In genomic region chr11:53759545-53760406, GRCm38 (mm10) we compare ENCODE assay signal across 10 mouse cellular contexts. TPM values are rescaled to one million over a fixed set of nuclear protein-coding genes. Genes with fewer than 3 reads are reported as not detected.
DNase-seq lines count a peak whose midpoint lies in the region; ATAC-seq and TF ChIP-seq lines count a peak whose summit lies in the region.
"Had no signal": no experiment of that assay in that cellular context is flagged by ENCODE, and none has a peak within 500 bp of the region (broad histone marks: within the 10 kb centered on the region; RNA-seq: fewer than 3 reads in every experiment).

No protein-coding gene starts in this region.

- no peaks in the 10 kb centered on the region for H3K9me3 ChIP-seq in liver, embryonic 12.5 days (replicated peaks)
- H3K9me3 ChIP-seq in midbrain, embryonic 13.5 days: no peaks in the 10 kb centered on the region

- peaks cover 18% of the 10 kb centered on the region for H3K4me1 ChIP-seq in cerebellum, adult 2 months (ENCODE audit: control insufficient read depth, insufficient read depth, low read length)
- H3K4me1 ChIP-seq in liver, embryonic 12.5 days: peaks cover 49% of the 10 kb centered on the region
- H3K4me1 ChIP-seq in embryonic fibroblast, embryonic 13.5 days (ENCODE audit: control insufficient read depth, insufficient read depth, low read length): peaks cover 21% of the 10 kb centered on the region; the same call in 1 of the 2 replicates
- H3K4me1 ChIP-seq in midbrain, embryonic 13.5 days (replicated peaks): peaks cover 29% of the 10 kb centered on the region

- H3K27ac ChIP-seq in cerebellum, adult 2 months (ENCODE audit: insufficient read depth, low read length): no peak overlapping the region
- H3K27ac ChIP-seq in liver, embryonic 12.5 days: peak overlapping the region; percentile 39; the same call in 1 of the 2 replicates
- H3K27ac ChIP-seq in embryonic fibroblast, embryonic 13.5 days (ENCODE audit: insufficient read depth, low read length): 0 out of 2 replicates have a peak overlapping the region, but pooled peaks have one; percentile 19
- H3K27ac ChIP-seq in midbrain, embryonic 13.5 days: no peak overlapping the region

- H3K36me3 ChIP-seq in liver, embryonic 12.5 days: no peaks in the 10 kb centered on the region
- H3K36me3 ChIP-seq in midbrain, embryonic 13.5 days: no peaks in the 10 kb centered on the region

- no peak overlapping the region for H3K9ac ChIP-seq in liver, embryonic 12.5 days
- H3K9ac ChIP-seq in midbrain, embryonic 13.5 days (replicated peaks): peak overlapping the region; percentile 20; the same call in 1 of the 2 replicates

- WGBS in cerebellum, adult 2 months: 43% methylated on average over 22 of the region's 22 CpGs
- WGBS in liver, embryonic 12.5 days (ENCODE audit: insufficient replicate concordance): 42% methylated on average over 22 of the region's 22 CpGs
- 4% methylated on average over 22 of the region's 22 CpGs for WGBS in midbrain, embryonic 13.5 days

- peak overlapping the region; percentile 7; the same call in 1 of the 2 replicates for H3K4me2 ChIP-seq in liver, embryonic 12.5 days
- peak overlapping the region; percentile 19 for H3K4me2 ChIP-seq in midbrain, embryonic 13.5 days (replicated peaks)

- no peak for TF ChIP-seq CTCF in cerebellum, adult 2 months (IDR thresholded peaks at IDR 0.05; ENCODE audit: borderline replicate concordance, insufficient read depth, low read depth, low read length)
- TF ChIP-seq CTCF in embryonic fibroblast, embryonic 13.5 days (IDR thresholded peaks at IDR 0.05; ENCODE audit: borderline replicate concordance, insufficient read depth, low read length): no peak

- no peaks in the 10 kb centered on the region for H3K27me3 ChIP-seq in cerebellum, adult 2 months (ENCODE audit: control insufficient read depth, insufficient read depth, low read length)
- H3K27me3 ChIP-seq in liver, embryonic 12.5 days (replicated peaks): peaks cover 23% of the 10 kb centered on the region
- H3K27me3 ChIP-seq in midbrain, embryonic 13.5 days: peaks cover 55% of the 10 kb centered on the region

- peak; percentile 38 to 57 for DNase-seq in cerebellum, postnatal 14 days
- no peak for DNase-seq in cerebellum, adult 2 months
- DNase-seq in liver: no peak
- no peak for DNase-seq in spleen, adult 18-20 months
- no peak for DNase-seq in left cerebral cortex, adult 8-10 months (ENCODE audit: low spot score in 2 of 2)
- DNase-seq: adrenal gland, postnatal 25 days had no signal

- ATAC-seq in liver, embryonic 12.5 days: no peak
- ATAC-seq in midbrain, embryonic 13.5 days: 0 out of 2 replicates have a peak, but pooled peaks have one; percentile 29

- no peak for TF ChIP-seq POLR2A in cerebellum, adult 2 months (IDR thresholded peaks at IDR 0.05; ENCODE audit: borderline replicate concordance, insufficient read depth, low read length)
- TF ChIP-seq POLR2A in embryonic fibroblast, embryonic 13.5 days (IDR thresholded peaks at IDR 0.05; ENCODE audit: low read depth, low read length): no peak

- no peak overlapping the region for H3K4me3 ChIP-seq in cerebellum, adult 2 months (replicated peaks; ENCODE audit: insufficient read depth, low read depth, low read length)
- no peak overlapping the region for H3K4me3 ChIP-seq in liver, embryonic 12.5 days
- no peak overlapping the region for H3K4me3 ChIP-seq in embryonic fibroblast, embryonic 13.5 days (ENCODE audit: insufficient read depth, low read length)
- 0 out of 2 replicates have a peak overlapping the region, but pooled peaks have one; percentile 1 for H3K4me3 ChIP-seq in midbrain, embryonic 13.5 days (replicated peaks)

RNA-seq across cellular contexts. Expression of gene Irf1, which starts 10.0 kb away (rescaled TPM):
- polyA plus RNA-seq in cerebellum, adult 2 months (2012; rRNA removed): 5.6 and 6.0 TPM in 2 replicates
- polyA plus RNA-seq in liver, embryonic 12.5 days (2016; fragmentation: Nextera tagmentation; extraction: Ambion mirVana): 7.3 and 7.5 TPM in 2 replicates
- 19.7 and 35.1 TPM in 2 replicates for polyA plus RNA-seq in embryonic fibroblast, embryonic 13.5 days (2011; ENCODE audit: insufficient read length, low read depth, missing spikeins)
- 1.5 and 2.0 TPM in 2 replicates for polyA plus RNA-seq in midbrain, embryonic 13.5 days (2015; fragmentation: Nextera tagmentation; extraction: Ambion mirVana)
- 10 to 100 TPM in 2 of 4 experiments, 1 to 10 TPM in 2; 6.8 to 10.8 (median 9.4) TPM for total RNA-seq in left cerebral cortex, adult 8-10 months (2022)

RNA-seq across cellular contexts. Expression of gene Gm17334, which starts 13.2 kb away (rescaled TPM):
- 0.32 and 0.44 TPM in 2 replicates for polyA plus RNA-seq in cerebellum, adult 2 months (2012; rRNA removed)
- polyA plus RNA-seq in liver, embryonic 12.5 days (2016; fragmentation: Nextera tagmentation; extraction: Ambion mirVana): 0.13 TPM in 1 of 2 replicates, not detected in the other
- not detected in 2 replicates for polyA plus RNA-seq in embryonic fibroblast, embryonic 13.5 days (2011; ENCODE audit: insufficient read length, low read depth, missing spikeins)
- polyA plus RNA-seq in midbrain, embryonic 13.5 days (2015; fragmentation: Nextera tagmentation; extraction: Ambion mirVana): not detected in 2 replicates
- 1 to 10 TPM in 1 of 4 experiments, under 1 TPM in 2, not detected in 1; 0.42 to 2.4 (median 0.64) TPM for total RNA-seq in left cerebral cortex, adult 8-10 months (2022)

RNA-seq across cellular contexts. Expression of gene Il5, which starts 39.2 kb away (rescaled TPM):
- 0.16 and 0.22 TPM in 2 replicates for polyA plus RNA-seq in cerebellum, adult 2 months (2012; rRNA removed)
- polyA plus RNA-seq in liver, embryonic 12.5 days (2016; fragmentation: Nextera tagmentation; extraction: Ambion mirVana): not detected in 2 replicates
- polyA plus RNA-seq in embryonic fibroblast, embryonic 13.5 days (2011; ENCODE audit: insufficient read length, low read depth, missing spikeins): not detected in 2 replicates
- polyA plus RNA-seq in midbrain, embryonic 13.5 days (2015; fragmentation: Nextera tagmentation; extraction: Ambion mirVana): not detected in 2 replicates
- total RNA-seq in left cerebral cortex, adult 8-10 months (2022): not detected
- total RNA-seq: adrenal gland, postnatal 25 days; layer of hippocampus, postnatal 25 days had no signal

RNA-seq across cellular contexts. Expression of gene Rad50, which starts 52.7 kb away (rescaled TPM):
- 5.4 TPM in 2 replicates for polyA plus RNA-seq in cerebellum, adult 2 months (2012; rRNA removed)
- 25.6 TPM in 2 replicates for polyA plus RNA-seq in liver, embryonic 12.5 days (2016; fragmentation: Nextera tagmentation; extraction: Ambion mirVana)
- 25.8 and 31.7 TPM in 2 replicates for polyA plus RNA-seq in embryonic fibroblast, embryonic 13.5 days (2011; ENCODE audit: insufficient read length, low read depth, missing spikeins)
- 13.0 and 14.3 TPM in 2 replicates for polyA plus RNA-seq in midbrain, embryonic 13.5 days (2015; fragmentation: Nextera tagmentation; extraction: Ambion mirVana)
- total RNA-seq in left cerebral cortex, adult 8-10 months (2022): 10 to 100 TPM in 3 of 4 experiments, 1 to 10 TPM in 1; 9.9 to 12.1 (median 11.8) TPM

Comparison
In these comparisons a context has a peak if more than half of its experiments do, and no peak if none do; other contexts are left out.
1. DNase-seq: peak in cerebellum, postnatal 14 days (2 of 2); none in cerebellum, adult 2 months (0 of 2), liver (single experiment), spleen, adult 18-20 months (0 of 2) and left cerebral cortex, adult 8-10 months (0 of 2).
2. H3K27ac ChIP-seq: peak in liver, embryonic 12.5 days (single experiment) and embryonic fibroblast, embryonic 13.5 days (single experiment); none in cerebellum, adult 2 months (single experiment) and midbrain, embryonic 13.5 days (single experiment).